8 mouse cellular contexts compared by ENCODE assay signal in genomic region chr11:12037075-12037686, GRCm38 (mm10). TPM values are rescaled to one million over a fixed set of nuclear protein-coding genes. Genes with fewer than 3 reads are reported as not detected.
A peak's percentile ranks its signal among the peaks of the same experiment; 100 is the strongest.
DNase-seq lines count a peak whose midpoint lies in the region; ATAC-seq and TF ChIP-seq lines count a peak whose summit lies in the region.

No protein-coding gene starts in this region.

- peaks cover 12% of the 10 kb centered on the region for H3K36me3 ChIP-seq in lung, embryonic 14.5 days (ENCODE audit: insufficient read depth)

- H3K27me3 ChIP-seq in lung, embryonic 14.5 days (ENCODE audit: insufficient read depth, low read length) = peaks cover 69% of the 10 kb centered on the region

- peak overlapping the region; percentile 61 for H3K4me2 ChIP-seq in lung, embryonic 14.5 days

- peak overlapping the region; percentile 94 for H3K27ac ChIP-seq in lung, embryonic 14.5 days (ENCODE audit: low read depth)

- 1% methylated on average over 85 of the region's 93 CpGs for WGBS in lung, embryonic 14.5 days

- peak; percentile 77 for ATAC-seq in lung, embryonic 14.5 days (ENCODE audit: insufficient read depth)

- DNase-seq in ZHBTc4 (ENCODE audit: low read depth, low spot score) = peak; percentile 52
- peak; percentile 86 for DNase-seq in embryo, embryonic 11 days
- peak; percentile 46 for DNase-seq in heart, adult 8-10 months (ENCODE audit: low spot score)
- peak; percentile 69 for DNase-seq in kidney, adult 18-20 months
- DNase-seq in lung, embryonic 14.5 days = peak; percentile 85
- DNase-seq in ovary, adult 18-20 months (ENCODE audit: low spot score) = peak; percentile 12
- no peak for DNase-seq in T-cell, adult 2 months (ENCODE audit: low spot score)
- DNase-seq in right cerebral cortex, postnatal 10 days (ENCODE audit: low spot score in 2 of 2) = no peak

- peak overlapping the region; percentile 66 for H3K4me3 ChIP-seq in lung, embryonic 14.5 days (ENCODE audit: low read depth, low read length)

- H3K4me1 ChIP-seq in lung, embryonic 14.5 days (ENCODE audit: insufficient read depth) = 0 out of 2 replicates have a peak, but pooled peaks cover 3% of the 10 kb centered on the region

- H3K9me3 ChIP-seq in lung, embryonic 14.5 days (ENCODE audit: low read depth, low read length) = no peaks in the 10 kb centered on the region

- no peak for TF ChIP-seq CTCF in lung, embryonic 14.5 days (IDR thresholded peaks at IDR 0.05; ENCODE audit: low read depth)

- H3K9ac ChIP-seq in lung, embryonic 14.5 days = peak overlapping the region; percentile 98

RNA-seq across cellular contexts. Expression of gene Grb10, which starts 1.3 kb away (rescaled TPM):
- 10 to 100 TPM; 47.8 to 83.5 (median 60.5) TPM for total RNA-seq in heart, adult 8-10 months (2022)
- 299 and 313 TPM in 2 replicates for polyA plus RNA-seq in lung, embryonic 14.5 days (2014; fragmentation: Nextera tagmentation; extraction: Ambion mirVana)

Comparison
In these comparisons a context has a peak if more than half of its experiments do, and no peak if none do; other contexts are left out.
1. DNase-seq: peak in ZHBTc4 (single experiment), embryo, embryonic 11 days (single experiment), heart, adult 8-10 months (single experiment), kidney, adult 18-20 months (single experiment), lung, embryonic 14.5 days (single experiment) and ovary, adult 18-20 months (single experiment); none in T-cell, adult 2 months (single experiment) and right cerebral cortex, postnatal 10 days (0 of 2).